Mouse (Mus musculus): ENCODE measurements around the gene Shisa3.
A peak's percentile ranks its signal among the peaks of the same experiment; 100 is the strongest.

The Shisa3 gene

DNA sequence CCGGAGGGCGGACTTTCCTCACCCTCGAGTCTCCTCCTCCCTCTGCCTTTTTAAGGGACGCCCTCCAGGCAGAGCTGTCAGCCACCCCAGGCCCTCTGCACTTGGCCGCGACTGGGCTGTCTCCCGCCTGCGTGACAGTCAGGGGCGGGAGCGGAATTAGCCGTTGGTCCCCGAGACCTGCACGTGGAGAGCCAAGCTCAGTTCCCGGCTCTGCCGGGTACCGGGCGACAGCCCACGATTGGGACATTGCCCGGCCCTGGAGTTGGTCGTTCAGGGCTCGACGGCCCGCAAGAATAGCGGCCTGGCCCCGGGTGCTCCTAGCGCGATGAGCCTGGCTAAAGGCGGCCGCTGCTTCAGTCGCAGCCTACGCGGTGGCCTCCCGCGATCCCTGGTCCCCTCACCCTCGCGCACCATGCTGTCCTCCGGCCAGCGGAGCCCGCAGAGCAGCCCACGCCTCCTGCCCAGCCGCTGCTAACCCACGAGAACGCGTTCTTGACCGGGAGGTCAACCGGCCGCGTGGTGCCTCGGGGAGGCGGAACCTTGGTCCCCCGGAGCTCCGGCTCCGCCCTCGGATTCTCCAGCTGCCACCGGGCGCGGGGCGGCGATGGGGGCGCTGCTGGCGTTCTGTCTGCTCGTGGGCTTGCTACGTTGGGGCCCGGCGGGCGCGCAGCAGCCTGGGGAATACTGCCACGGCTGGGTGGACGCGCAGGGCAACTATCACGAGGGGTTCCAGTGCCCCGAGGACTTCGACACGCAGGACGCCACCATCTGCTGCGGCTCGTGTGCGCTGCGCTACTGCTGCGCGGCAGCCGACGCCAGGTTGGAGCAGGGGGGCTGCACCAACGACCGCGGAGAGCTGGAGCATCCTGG lies at the start of gene Shisa3:
Gene Shisa3 (plus strand): TSS at position 79 of the 870 bp plus-strand sequence.
- DNase-seq (ENCODE audit: low read depth, low spot score): peak; percentile 14

DNA sequence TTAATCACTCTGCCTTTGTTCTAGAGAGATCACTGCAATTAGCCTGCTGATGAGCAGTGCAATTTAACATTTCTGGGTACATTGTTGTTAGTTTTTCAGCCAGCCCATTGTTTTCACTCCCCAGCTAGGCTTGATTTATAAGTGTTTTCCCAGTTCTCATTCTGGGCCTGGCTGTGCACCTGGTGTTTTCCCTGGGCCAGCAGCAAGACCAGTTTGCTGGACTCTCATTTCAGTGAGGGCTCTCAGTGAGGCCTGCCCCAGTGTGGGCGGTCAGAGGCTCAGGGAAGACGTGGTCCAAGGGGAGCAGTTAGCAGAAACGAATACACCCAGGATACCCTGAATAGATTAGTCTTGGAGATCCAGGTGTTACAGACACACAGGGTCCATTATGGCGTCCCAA lies 49.0 kb upstream of the Shisa3 start:
- no peak for DNase-seq (ENCODE audit: low read depth, low spot score)

DNA sequence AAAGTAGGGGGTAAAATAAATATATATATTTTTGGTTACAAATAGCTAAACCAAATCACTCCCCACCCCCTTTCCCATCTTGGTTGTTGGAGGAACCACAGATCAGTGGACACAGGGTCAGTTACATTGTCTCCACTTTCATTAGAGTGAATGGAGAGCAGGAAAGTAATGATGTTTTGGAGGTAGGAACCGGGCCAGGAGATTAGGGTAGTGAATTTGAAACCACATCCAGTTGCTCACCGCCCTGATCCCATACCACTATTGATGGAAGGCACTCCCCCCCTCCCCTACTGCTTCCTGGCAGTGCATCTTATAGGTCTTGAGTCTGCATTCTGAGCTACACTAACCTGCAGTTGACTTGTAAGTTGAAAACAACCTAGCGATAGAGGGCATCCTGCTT lies 48.6 kb upstream of the Shisa3 start:
- DNase-seq (ENCODE audit: low read depth, low spot score): no peak

DNA sequence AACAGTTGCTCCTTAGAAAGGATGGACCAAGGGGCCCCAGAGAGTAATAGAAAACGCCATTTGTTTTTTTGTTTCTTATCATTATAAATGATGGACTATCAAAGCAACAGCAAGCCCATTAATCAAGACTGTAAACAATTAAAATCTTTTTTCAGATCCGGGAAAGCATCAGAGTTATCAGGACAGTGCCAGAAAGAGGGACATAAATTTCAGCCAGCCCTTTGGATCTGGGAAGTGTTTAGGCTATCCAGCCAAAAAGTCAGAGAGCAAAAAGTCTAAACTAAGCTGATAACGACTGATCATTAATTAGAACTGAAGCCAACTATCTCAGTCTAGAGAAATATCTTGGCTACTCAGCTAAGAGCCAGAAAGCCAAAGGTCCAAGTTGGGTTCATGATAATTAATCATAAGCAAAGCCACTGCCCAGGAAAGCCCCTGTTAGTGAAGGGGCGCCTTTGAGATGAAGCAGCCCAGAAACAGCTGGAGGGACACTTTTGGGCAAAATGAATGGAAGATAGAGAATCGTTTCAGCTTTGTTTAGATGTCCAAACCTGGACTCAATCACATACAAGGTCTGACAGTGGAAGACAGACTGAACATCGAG lies 35.0 kb upstream of the Shisa3 start:
- DNase-seq (ENCODE audit: low read depth, low spot score): no peak

DNA sequence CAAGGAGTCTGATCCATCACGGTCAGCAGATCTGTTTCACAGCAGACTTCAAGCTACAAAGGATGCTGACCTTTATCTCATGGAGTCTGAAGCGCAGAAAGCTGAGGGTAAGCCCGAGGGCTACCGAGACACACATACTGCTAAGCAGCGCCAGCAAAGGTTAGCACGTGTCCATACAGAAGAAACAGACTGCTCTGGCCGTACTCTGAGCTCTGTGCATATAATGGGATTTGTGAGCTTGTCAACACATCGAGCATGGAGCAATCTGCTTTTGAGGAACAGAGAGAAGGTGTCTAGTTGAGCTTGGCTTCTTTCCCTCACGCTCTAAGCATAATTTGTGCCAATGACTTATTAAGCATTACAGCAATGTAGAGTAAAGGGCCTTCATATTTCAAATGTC lies 33.6 kb upstream of the Shisa3 start:
- no peak for DNase-seq (ENCODE audit: low read depth, low spot score)

DNA sequence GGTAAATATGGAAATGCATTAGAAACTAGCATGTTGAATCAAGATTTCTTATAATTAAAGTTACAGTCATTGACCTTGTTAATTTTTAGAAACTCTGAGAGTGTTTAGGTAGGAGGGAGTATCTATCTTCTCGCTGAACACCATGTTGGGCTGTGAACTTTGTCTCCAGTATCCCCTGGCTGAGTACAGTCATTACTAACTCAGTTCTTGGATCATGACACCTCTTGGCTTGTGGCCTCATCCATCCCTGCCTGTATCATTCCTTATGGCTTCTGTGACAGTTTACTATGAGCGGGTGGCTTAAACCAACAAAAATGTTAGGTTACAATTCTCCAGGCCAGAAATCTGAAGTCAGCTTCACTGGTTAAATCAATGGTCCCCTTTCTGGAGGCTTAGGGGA lies 32.0 kb upstream of the Shisa3 start:
- DNase-seq (ENCODE audit: low read depth, low spot score): no peak

DNA sequence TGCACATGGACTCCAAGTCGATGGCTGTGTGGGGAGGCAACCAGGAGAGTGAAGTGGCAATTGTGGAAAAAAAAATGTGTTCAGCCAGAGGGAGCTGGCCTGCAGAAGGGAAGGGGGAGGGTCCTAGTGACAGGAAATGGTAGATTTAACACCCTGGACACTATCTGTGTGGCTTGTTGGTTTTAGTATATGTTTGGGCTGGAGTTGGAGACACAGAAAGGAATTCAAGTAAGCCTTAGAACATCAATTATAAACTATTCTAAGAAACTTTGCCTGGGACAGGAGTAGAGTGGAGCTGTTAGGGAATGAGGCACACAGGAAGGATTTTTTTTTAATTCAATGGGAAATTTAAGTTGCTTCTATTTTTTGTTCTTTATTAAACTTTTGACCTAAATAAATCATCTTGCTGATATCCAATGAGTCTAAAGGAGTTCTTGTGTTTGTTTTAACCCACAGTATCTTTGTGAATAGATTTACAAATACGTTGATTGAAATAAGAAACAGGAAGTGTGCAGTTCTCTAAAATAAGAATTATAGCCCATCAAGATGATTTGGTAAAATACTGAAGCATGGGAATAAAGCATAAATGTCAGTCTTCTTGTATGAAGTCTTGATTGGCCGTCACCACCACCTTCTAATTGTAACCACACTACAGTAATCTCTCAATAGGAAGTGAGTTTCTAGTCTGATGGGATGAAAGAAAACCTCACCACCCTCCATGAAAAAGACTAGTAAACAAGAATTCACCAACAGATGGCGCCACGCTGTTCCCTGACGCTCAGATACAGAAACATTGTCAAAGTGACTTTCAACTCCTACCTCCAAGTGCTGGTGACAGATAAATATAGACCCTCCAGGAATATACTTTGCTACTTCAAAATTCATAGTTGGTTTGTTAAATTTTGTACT lies 27.7 kb upstream of the Shisa3 start:
- peak; percentile 31 for DNase-seq (ENCODE audit: low read depth, low spot score)

DNA sequence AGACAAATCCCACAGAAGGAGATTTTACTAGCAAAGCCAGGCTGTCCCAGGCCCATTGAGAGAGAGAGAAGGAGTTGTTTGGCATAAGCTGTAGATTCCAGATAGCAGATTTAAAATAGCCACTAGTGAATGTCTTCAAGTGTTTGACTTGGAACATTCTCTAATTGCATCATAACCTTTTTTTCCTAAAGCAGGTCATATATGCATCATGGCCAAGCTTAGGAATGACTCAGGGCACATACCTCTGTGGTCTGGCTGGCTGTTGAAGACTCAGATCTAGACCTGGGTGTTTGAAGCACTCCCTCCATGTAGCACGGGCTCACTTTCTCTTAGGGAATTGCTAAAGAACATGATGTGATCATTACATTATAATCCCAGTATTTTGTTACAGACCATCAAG lies 12.6 kb upstream of the Shisa3 start:
- DNase-seq (ENCODE audit: low read depth, low spot score): no peak

DNA sequence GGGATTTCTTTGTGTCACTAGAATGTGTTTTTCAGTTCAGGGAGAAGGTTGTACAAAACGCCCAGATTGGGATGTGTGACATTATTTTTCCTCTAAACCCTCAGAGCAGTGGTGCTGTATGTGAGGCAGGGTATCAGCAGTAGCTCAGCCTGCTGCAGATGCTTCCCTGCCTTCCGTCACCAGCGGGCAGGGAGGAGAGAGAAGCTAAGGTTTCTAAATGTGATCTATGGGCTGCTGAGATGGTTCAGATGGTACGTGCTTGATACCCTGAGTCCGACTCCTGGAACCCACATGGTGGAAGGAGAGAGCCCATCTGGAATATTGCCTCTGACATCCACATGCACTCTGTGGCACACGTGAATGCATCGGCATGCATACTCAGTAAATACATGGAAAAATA lies 12.1 kb upstream of the Shisa3 start:
- DNase-seq (ENCODE audit: low read depth, low spot score): no peak

DNA sequence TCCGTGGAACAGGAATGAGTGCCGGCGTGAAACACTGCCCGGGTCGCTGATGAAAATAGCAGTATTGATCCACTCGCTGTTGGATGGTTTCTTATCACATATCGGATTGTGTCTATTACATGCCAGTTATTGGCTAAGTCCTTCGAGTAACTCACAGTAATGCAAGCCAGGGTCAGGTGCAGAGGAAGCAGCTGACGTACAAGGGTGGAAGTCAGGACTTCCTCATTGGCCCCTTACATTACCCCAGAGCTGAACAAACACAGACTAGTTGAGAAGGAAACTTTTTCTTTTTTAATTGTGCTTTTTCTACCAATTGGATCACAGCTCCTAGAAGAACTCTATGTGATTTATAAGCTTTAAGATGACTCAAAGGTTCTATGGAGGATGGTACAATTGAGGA lies 7.7 kb upstream of the Shisa3 start:
- no peak for DNase-seq (ENCODE audit: low read depth, low spot score)

DNA sequence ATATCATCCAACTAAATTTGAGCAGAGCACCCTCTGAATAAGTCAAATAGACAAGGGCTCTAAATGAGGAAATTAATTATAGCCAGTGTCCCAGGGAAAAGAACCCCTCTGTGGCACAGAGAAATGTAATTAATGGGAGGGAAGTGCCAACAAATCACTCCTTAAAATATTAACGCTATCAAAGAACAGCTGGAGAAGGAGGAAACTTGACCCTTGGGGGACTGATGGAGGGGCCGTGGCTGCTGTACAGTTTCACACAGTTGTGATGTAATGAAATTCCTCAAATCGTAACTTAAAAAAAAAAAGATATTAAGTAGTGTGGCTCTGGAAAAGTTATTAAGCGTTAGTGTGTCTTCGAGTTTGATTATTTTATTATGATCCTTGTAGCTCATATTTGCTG lies 1.7 kb upstream of the Shisa3 start:
- no peak for DNase-seq (ENCODE audit: low read depth, low spot score)

DNA sequence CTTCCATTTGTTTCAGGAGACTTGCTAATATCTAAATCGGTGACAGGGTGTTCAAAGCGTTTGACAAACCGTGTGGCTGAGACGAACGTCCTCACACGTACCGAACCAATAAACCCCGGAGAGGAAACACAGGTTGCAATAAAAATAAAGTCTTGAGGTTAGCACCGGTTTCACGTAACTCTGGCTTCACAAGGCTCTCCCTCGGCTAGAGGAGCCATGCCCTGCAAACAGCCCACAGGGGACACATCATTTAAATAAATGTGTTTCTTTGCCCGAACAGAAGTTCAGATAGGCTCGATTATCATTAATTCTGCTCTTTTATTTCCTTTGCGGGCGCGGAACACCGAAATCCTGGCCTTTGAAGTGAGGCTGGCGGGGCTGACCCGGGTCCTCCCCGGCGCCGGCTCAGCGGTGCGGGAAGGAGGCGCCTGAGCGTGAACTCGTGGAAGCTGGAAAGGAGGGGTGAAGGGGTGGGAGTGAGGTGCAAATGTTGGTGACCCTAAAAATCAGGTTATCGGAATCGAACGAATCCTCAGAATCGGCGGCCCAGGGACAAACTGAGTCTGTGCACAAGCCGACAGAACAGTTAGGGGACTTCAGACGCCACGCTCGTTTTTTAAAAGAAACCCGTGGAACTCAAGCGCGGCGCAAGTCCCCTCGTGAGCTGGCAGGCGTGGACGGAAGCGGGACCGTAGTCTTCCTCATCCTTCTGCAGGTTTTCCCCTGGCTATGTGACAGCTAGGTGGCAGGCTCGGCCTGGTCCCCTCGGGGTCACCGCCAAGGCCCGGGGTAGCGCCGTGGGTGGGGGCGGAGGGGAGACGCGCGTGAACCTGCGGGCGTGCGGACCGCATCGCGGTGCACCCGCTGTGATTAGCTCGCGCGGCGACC lies 522 bp upstream of the Shisa3 start:
- DNase-seq (ENCODE audit: low read depth, low spot score): peak; percentile 22

DNA sequence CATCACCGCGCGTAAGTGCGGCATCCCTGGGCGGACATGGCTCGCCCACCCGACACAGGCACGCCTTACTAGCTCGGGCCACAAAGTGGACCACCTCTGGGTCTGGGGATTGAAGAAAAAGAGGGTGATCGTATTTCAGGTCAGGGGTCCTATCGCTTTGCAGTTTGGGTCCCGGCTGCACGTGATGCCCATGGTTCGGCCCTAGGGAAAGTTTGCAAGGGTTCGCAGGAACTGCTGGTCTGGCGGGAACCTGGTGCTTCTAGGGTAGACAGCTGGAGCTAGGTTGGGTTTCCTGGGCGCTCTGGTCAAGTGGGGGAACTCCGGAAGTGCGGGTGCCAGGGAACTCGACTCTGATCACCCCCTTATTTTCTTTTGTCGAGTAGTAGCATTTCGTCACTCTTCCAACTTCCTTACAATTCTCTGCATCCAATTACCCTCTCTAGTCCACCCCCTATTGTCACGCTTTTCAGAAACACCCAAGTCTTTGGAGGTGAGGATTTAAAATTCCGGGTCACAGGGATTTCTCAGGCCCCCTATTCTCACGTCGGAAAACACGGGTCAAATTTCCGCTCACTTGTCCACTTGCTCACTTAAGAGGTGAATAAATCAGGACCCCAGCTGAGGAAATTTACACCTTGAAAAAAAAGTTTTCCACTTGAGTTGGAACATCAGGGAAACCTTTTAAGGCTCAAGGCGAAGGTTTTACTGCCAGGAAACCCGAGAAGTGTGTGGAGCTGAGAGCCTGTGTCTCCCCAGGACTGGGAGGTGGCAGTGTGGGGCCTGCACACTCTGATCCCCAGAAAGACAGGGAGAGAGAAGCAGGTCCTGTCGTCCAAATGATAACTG lies 1.2 kb downstream of the Shisa3 start:
- no peak for DNase-seq (ENCODE audit: low read depth, low spot score)

DNA sequence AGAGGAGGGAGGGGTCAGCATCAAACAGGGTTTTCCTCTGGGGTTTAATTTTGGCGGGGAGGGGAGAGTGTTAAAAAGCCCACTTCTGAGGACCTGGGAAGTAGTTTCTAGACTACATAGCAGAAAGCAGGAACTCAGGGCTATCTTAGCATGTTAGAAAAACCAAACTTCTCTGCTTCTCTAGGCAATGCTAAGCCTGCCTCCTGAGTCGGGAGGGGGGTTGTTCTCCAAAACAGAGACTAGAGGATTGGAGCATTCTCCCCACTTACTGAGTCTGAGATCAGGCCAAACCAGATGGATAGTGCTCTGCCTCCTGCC lies 1.8 kb downstream of the Shisa3 start:
- DNase-seq (ENCODE audit: low read depth, low spot score): no peak

DNA sequence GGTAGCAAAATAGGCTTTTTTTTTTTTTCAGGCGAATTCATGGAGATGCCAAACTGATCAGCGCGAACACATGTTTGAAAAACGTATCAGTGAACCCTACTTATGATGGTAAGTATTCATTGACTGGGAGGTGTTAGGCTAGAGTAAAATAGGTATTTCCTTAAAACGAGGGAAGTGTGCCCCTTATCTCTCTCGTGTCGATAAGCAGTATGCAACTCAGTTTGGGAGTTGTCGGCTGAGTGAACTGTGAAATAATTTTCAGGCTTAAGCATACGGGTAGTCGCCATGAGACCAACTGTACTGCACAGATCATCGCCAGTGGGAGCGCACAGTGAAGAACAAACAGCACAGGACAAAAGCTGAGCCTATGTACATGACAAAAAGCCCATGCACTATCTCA lies 13.5 kb downstream of the Shisa3 start:
- DNase-seq (ENCODE audit: low read depth, low spot score): no peak

DNA sequence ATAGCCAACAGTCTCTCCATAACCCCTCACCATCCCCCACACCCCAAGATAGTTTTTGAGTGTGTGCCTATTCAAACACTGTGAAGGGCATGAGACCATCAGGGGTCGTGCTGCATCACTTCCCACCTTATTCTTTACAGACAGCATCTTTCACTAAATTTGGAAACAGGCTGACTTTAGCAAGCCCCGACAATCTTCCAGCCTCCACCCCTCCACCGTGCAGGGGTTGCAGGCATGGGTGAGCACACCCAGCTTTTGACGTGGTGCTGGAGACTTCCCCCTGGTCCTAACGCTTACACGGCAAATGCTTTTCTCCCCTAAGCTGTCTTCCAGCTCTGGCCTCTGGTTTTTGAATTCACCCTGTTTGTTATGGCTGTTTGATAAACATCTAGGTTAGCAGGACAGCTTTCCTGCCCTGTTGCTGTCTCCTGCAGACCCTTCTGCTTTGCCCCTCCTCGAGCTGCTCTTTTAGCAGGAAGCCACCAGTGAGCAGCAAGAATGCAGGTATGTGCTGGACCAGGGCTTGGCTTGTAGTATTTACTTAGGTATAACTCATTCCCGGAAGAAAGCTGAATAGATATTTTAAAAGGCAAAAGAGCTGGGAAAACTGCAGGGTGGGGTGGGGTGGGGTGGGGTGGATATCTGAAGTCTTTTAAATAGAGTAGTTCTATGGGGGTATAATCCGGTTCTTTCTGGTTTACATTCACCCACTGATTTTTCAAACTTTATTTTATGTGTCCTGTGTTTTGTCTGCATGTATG lies 20.7 kb downstream of the Shisa3 start:
- DNase-seq (ENCODE audit: low read depth, low spot score): no peak

DNA sequence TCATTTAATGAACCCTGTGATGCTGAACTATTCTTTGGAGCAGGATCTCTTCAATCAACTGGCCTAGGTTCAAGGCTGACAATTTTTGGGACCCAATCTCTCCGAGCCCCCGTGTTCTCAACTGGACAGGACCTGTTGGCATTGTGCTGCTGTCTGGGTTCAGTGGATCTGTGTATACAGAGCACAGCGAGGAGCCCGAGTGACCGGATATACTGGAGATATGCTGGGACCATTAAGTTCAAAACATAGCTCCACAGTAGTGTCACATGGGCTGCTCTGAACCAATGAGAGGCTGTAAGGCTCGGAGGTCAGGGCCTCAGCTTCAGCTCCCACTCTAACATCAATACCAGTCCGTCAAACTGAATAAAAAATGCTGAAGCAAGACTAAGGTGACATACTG lies 21.8 kb downstream of the Shisa3 start:
- no peak for DNase-seq (ENCODE audit: low read depth, low spot score)

DNA sequence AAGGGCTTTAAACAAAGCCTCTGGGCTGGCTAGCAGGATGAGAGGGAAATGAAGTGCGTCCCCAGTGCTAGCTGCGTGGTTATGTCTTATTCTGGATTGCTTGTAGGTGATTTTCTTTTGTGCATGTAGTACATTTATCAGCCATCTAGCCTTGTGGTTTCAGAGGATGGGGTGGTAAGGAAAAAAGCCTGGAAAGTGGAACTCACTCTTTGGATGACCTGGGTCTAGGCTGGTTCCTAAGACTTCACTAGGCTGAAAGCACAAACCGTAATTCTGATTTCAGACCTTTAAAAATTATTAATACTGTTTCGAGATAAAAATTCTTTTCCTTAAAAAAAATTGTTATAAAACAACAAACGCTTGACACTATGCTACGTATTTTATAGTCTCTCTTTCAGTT lies 22.2 kb downstream of the Shisa3 start:
- DNase-seq (ENCODE audit: low read depth, low spot score): no peak

DNA sequence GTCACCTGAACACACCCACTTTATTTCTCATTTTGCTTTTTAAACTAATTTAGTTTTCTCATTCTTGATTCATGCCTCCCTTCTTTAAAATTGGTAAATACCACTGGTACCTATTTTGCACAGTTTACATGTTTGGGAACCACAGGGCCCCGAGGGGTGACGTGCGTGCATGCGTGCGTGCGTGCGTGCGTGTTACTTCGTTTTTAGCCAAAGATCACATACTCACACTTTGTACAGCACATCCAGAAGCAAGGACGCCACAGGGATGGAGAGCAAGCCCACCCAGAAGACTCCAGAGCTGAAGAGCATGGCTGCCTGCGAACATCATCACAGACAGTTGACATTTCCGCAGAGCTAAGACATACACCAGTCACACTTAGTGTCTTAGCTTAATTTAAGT lies 23.6 kb downstream of the Shisa3 start:
- DNase-seq (ENCODE audit: low read depth, low spot score): no peak
